Mouse (Mus musculus) thymus, postnatal 14 days (tissue): ENCODE results near the gene Ap1m2.
"Not testable (repeated sequence)": the region's sequence is repeated elsewhere in the genome, so short reads cannot be mapped to it uniquely, and the experiment has no call there.

Experiments
- DNase-seq: peaks from one replicate; pipeline ENCODE4 v3.0.0; 2021

The Ap1m2 gene

DNA sequence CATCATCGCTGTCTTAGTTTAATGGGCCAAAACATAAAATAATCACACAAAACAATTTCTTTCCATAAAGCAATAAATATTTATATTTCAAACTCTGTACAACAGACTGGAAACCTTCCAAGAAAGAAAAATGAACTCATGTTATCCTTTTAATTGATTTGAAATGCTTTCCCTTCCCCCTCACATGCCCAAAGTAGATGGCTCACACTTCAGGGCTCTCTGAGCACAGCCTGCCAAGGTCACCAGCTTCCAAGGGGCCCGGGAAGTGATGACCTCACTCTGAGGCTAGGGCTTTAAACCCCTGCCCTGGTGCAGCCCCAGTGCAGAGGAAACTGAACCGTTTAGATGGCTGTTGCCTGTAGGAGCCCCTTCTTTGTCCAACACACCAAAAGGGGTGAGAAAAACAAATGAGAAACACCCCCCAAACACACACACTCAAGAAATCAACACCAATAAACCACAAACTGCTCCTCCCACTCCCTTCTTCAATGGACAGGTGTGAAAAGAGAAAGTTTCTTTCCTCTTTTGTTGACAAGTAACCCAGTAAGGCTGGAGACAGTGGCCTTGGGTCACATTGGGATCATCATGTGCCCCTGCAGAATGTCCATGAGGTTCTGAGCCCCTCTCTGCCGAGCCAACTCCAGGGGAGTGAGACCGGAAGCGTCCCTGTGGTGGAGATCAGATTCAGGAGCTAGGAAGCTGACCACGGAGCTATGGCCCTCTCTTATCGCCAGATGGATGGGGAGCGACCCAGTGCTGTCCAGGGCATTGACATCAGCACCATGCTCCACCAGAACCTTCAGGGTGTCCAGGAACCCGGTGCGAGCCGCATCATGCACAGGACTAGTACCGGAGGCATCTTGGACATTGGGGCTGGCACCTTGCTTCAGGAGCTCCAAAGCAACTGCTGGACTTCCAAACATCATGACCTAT lies 23.5 kb downstream of the Ap1m2 start:
- peak; percentile 76 for DNase-seq

GRCm38 (mm10) chr9:21287571-21288402 lies 24.4 kb downstream of the Ap1m2 start, which contains the start of gene Kri1:
Gene Kri1 (minus strand): TSS chr9:21287969.
- peak; percentile 99 for DNase-seq

- DNase-seq = no peak
Measured at GRCm38 (mm10) chr9:21286753-21287152, 25.4 kb downstream of the Ap1m2 start.

- DNase-seq = no peak
Measured at GRCm38 (mm10) chr9:21283994-21284393, 28.1 kb downstream of the Ap1m2 start.

GRCm38 (mm10) chr9:21283591-21283990 lies 28.5 kb downstream of the Ap1m2 start:
- DNase-seq = no peak

GRCm38 (mm10) chr9:21277776-21278175 lies 34.4 kb downstream of the Ap1m2 start:
- DNase-seq = no peak

GRCm38 (mm10) chr9:21276307-21276706 lies 35.8 kb downstream of the Ap1m2 start:
- no peak for DNase-seq

DNA sequence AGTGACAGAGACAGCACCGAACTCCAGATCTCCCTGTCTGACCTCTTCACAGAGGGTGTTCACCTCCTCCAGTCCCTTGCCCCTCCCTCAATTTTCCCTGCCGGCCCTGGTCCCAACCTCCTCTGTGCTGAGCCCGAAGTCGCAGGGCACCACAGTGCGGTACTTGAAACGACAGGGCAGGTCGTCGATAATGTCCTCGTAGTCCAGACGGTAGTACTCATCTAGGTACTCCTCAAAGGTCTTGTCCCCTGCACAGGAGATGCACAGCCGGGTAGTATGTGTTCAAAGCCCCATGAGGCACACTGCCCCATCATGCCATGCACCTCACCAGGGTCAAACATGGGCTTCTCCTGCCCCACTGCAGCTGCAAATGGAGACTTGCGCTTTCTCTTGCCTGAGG lies 36.4 kb downstream of the Ap1m2 start:
- DNase-seq = no peak

DNA sequence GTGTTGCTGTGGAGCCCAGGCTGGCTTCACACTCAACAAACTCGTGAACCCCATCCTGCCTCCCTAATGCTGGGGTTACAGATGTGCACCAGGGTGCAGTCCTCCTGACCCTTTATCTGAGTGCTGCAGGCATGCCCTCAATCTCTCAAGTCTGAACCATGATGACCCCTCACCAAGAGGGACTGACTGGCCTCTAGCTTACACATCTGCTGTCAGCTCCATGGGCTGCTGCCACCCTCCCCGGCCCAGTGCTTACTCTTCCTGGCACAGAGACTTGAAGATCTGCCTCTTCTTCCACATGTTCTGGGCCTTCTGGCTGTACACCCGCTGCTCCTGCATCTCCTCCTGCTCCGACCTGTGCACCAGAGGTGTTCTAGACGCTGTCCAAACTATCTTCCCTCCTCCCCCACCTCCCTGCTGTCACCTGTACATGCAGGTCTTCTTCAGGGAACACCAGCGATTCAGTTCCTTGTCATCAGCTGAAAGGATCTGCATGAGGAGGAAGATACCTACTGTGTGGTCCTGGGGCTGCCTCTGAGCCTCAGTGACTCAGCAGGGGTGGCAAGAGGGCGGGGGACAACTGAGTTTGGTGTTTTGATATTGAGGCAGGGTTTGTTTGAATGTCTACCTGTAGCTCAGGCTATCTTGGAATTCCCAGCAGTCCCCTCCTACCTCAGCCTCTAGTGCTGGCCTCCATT lies 37.0 kb downstream of the Ap1m2 start:
- no peak for DNase-seq

GRCm38 (mm10) chr9:21274336-21274735 lies 37.8 kb downstream of the Ap1m2 start:
- no peak for DNase-seq

DNA sequence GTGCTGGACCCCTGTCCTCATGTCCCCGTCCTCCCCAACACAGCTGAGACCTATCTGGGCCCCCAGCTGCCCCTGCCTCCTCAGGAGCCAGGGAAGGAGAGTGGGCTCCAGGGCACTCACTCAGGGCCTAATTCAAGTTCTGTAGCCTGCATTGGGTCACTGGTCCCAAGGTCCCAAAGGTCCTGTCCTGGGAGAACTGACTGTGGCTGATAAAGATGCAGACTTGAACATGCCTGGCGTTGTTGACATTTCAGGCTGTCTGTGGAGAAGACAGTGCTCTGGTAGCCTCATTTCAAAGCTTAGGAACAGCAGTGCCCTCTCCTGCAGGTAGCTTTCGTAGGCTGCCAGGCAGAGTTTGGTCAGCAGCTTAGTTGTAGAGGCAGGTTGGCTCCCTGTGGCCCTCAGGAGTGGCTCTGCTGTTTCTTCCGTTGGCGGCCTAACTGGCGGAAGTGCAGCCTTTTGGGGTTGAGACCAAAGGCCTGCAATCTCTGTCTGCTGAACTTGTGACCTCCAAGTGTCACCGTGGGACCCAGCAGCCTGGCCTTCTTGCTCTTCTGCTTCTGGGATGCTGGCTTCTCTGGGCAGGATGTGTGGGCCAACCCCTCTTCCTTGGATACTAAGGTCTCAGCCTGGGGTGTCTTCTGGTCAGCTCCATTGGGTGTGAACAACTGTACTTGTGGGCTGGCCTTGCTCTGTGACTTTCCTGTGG lies 38.5 kb downstream of the Ap1m2 start:
- DNase-seq = no peak

- DNase-seq = no peak
Measured at GRCm38 (mm10) chr9:21273094-21273493, 39.0 kb downstream of the Ap1m2 start.

DNA sequence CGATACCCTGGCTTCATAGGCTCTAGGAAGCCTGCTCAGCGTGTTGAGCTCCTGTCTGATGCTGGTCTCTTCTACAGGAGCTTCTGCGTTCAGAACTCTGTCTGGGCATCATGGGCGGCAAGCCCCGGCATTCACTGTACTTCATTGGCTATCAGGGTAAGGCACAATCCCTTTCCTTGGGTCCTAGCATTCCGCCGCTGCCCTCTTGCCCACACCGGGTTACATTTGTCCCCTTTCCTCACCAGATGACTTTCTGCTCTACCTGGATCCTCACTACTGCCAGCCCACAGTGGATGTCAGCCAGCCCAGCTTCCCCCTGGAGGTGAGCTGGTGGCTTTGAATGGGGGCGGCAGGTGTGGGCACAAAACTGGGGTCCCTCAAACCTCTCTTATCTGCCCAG lies 39.7 kb downstream of the Ap1m2 start:
- DNase-seq = no peak

DNA sequence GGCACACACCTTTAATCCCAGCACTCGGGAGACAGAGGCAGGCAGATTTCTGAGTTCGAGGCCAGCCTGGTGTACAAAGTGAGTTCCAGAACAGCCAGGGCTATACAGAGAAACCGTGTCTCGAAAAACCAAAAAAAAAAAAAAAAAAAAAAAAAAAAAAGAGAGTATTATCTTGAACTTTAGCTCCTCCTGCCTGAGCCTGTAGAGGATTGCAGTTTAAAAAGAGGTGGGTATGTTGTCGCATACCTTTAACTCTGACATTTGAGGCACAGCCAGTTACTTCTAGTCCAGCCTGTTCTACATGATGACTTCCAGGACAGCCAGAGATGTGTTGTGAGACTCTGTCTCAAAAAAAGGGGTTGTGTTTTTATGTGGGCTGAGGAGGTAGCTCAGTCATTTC lies 42.5 kb downstream of the Ap1m2 start:
- DNase-seq = not testable (repeated sequence)

DNA sequence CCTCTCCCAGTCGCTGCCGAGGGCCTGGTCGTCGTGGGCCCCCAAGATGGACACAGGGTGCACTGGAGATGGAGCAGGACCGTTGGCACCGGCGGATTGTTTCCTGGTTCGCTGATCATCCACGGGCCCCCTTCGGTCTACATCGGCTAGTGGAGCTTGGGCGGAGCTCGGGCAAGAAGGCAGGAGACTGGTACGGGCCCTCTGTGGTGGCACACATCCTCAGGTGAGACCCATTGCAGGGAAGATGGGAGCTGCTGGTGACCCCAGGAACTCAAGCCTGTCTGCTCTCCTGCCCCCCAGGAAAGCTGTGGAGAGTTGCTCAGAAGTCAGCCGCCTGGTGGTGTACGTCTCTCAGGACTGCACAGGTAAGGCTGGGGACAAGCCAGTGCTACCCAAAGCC lies 43.8 kb downstream of the Ap1m2 start:
- no peak for DNase-seq

DNA sequence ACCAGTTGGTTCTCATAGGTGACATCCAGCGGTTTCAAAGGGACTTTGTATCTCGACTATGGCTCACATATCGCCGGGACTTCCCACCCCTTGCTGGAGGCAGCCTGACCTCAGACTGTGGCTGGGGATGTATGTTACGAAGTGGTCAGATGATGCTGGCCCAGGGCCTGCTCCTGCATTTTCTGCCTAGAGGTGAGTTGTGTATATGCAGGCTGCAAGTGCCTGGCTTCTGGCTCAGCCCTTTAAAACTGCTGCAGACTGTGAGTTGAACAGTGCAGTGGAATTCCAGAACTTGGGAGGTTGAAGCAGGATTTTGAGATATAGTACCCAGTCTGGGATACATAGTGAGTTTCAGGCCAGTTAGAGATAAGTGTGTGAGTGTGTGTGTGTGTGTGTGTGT lies 45.2 kb downstream of the Ap1m2 start:
- DNase-seq = no peak

- no peak for DNase-seq
Measured at GRCm38 (mm10) chr9:21265611-21266010, 46.5 kb downstream of the Ap1m2 start.

DNA sequence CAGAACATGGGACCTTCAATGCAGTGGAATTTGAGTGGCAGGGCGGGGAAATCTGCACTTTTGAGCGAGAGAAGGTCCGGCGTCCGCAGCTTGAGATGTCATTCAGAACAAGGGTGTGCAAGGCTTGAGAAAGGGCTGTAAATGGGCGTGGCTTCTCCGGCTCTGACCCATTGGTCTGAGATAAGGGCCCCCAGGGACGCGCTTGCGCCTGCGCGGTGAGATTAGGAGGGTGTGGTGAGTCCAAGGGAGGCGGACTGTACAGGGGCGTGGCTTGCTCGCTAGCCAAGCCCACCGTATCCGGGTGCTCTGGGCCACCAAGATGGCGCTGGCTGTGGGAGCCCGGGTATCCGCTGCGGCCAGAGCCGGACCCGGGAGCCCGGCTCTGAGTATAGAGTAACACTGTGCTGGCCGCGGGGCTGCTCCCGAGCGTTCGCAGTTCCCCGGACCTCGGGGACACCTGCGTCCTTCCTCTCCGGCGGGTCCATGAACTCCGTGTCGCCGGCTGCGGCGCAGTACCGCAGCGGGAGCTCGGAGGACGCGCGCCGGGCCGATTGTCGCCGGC lies 47.1 kb downstream of the Ap1m2 start, which contains the start of gene Atg4d:
Atg4d (plus strand) TSS at position 294 of the 562 bp plus-strand sequence.
- DNase-seq = peak; percentile 96

- DNase-seq = no peak
Measured at GRCm38 (mm10) chr9:21264272-21264999, 47.7 kb downstream of the Ap1m2 start.

DNA sequence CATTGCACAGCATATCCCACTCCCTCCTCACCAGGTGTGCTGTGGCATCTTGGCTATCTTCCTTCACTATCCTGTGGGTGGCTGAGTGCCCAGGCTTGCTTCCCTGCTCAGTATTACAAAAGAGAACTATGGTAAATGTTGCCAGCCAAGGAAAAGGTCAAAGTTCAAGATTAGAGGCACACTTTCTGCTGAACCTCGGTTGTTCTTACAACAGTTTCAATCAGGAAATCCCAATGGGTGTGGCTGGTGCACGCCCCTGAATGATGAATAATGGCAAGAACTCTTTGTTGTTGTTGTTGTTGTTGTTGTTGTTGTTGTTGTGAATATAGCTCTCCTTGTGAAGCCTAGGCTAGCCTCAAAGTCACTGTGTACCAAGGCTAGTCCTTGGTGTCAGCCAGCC lies 50.3 kb downstream of the Ap1m2 start:
- no peak for DNase-seq

DNA sequence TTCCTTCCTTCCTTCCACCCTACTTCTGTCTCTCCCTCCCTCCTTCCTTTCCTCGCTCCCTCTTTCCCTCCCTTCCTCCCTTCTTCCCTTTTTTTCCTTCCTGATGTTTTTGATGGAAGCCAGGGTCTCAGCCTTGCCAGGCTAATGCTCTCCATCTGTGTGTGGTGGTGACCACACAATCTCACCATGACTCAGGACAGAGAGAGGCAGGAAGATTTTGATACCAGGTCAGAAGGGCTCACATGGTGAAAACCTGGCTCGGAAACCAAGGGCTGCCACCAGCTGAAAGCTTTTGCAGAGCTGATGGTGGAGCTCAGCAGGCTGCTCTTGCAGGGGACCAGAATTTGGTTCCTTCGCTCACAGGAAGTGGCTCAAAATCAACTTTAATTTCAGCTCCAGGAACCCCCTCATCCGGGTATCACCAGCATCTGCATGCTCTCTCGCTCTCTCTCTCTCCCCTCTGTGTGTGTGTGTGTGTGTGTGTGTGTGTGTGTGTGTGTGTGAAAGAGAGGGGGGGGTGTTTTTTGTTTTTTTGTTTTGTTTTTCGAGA lies 51.6 kb downstream of the Ap1m2 start:
- no peak for DNase-seq
